Mouse (Mus musculus) G1E-ER4 (cell line): Measurements from ENCODE around the gene Gjc1. TPM values are rescaled to one million over a fixed set of nuclear protein-coding genes. Genes with fewer than 3 reads are reported as not detected.

Experiments
- GATA1 ChIP-seq: IDR thresholded peaks from one replicate; pipeline ENCODE4 v1.8.0; 2012; ENCODE audit warnings: low read length, inconsistent platforms
- polyA plus RNA-seq: library from polyadenylated mRNA; stranded (reverse); fragments of >175 nt; gene quantifications from 2 replicates; pipeline ENCODE4 v1.2.3, GENCODE M21; 2012

The Gjc1 gene
- polyA plus RNA-seq, 1 experiment: not detected

GRCm38 (mm10) chr11:102767055-102767670, 52.3 kb downstream of the Gjc1 start:
- TF ChIP-seq GATA1: no peak

DNA sequence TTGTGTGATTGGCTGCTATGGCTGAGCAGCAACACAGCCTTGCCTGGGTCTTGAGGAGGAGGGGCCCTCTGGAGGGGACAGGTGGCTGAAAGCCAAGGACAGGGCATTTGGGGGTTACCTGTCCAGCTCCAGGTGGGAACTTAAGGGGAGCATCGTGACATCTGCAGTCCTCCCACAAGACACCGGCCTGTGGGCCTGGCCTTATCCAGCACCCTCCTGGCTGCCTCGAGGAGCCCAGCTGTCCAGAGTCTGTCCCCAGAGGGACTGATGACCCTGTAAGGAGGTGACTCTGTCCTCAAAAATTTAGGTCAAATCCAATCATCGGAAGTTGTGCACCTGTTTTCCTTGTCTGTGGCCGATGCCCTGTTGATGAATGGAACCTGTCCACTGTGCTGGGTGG, 54.1 kb downstream of the Gjc1 start:
- TF ChIP-seq GATA1: no peak

DNA sequence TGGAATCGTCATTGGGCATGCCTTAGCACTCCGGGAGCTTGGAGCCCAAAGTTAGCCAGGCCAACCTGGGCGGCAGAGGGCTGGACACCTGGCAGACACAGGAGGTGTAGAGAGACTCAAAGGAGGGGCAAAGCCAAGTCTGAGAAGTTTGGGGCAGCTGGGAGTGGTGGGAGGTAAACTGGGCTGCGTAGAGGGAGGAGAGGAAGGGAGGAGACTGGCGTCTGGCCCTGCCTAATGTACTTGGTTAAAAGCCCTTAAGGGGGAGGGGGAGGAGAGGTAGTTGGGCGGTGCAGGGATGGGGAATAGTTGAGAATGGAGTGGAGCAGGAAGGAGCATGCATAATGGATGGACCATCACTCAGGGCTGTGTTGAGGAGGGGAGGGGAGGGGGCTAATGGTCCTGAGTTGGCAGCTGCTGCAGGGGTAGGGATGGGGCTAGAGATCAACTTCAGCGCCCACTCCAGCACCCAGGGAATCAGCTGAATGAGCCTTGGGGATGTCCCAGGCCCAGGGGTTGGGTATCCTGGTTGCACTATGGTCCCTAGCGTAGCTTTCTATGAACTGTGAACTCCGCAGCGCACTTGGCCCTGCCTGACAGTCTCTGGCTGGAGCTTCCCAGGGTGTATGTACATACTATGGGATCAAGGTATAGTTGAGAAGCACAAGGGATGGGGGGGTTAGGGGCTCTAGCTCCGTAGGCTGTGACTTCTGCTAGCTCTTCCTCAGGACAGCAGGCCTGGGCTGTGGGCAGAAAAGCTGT, 56.3 kb downstream of the Gjc1 start:
- no peak for TF ChIP-seq GATA1

GRCm38 (mm10) chr11:102762248-102762647, 57.3 kb downstream of the Gjc1 start:
- no peak for TF ChIP-seq GATA1

DNA sequence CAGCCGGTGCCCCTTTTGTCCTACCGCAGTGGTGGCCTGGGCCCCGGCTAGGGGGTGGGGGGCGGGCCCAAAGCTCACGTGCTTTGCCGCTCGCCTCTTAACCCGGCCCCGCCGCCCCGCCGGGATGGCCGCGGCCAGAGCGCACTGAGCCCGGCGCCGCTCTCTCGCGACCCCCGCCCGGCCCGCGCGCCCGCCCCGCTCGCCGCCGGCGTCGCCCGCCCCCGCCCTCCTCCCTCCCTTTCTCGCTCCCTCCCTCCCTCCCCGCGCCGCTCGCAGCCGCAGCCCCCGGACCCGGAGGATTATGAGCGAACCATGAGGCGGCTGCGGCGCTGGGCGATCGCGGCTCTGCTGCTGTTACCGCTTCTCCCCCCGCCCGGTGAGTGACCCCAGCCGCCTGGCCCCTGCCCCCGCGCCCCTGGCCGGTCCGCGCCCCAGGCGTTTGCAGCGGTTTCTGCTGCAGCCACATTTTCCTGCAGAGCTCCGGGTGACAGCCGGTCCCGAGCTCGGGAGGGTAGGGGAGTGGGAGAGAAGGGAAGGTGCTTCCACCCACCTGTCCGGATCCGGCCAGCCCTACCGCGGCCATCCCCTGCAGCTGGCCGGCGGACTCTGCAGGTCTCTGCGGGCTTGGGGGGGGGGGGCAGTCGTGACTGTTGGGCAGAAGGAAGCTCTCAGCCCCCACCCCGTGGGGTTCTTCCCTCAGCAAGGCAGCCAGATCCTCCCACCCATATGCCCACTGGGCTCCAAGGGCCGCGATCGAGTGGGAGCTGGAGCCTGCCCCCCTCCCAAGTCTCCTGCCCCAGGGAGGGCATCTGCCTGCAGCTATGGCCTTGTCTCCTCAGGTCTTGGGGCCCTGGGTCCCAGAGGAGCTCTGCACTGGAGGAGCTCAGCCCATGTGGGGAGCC, 57.9 kb downstream of the Gjc1 start, which contains the start of gene Adam11:
TSS of gene Adam11 (plus strand) at position 131 of the 902 bp plus-strand sequence.
- TF ChIP-seq GATA1: no peak

DNA sequence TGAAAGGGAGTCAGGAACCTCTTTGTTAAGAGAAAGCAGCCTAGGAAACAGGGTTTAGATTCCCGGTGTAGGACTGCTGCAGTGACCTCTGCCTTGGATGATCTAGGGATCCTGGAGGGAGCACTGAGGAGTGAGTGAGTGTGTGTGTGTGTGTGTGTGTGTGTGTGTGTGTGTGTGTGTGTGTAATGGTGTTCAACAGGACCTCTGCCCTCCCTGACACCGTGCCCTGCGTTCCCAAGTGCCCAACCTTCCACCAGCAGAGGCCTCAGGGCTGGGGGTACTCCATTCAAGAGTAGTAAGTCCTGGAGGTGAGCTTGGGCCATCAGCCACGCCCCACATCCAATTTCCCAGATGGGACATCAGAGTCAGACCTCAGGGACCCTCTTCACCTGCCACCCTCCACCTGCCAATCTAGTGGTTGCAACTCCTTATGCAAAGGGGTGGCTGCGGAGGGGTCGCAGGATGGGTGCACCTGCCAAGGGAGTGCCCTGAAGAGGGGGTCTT, 58.6 kb downstream of the Gjc1 start:
- TF ChIP-seq GATA1: no peak

DNA sequence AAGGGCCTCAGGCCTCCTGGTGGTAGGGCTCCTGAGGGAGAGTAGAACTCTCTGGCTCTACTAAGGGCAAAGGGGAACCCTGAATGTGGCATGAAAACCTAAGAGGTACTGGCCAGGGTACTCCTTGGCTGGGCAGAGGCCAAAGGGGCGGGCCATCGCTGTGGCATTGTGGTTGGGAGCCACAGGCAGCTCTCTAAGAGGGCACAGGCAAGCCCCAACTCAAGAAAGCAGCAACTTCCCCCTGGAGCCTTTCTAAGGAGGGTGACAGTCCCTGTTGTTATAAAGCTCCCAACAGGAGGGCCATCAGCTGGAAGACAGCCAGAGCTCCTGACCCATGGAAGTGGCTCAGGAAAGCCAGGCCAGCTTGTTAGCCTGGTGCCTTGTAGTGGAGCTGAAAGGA, 60.5 kb downstream of the Gjc1 start:
- TF ChIP-seq GATA1: no peak

DNA sequence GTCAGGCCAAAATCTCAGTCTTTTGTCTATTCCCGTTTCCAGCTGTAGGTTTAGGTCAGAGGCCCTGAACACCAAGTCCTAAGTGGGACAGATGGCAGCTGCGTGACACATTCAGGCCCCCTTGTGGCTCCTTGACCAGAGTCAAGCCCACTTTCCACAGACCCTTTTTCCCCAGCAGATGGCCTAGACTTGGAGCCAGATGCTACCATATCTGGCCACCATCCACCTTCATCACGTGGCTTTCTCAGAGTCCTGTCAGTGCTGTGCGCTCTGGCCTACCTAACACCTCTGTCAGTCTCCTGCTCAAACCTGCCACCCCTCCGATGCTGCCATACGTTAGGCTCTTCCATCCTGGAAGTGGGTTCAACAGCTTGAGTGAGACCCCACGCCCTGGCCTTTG, 64.1 kb downstream of the Gjc1 start:
- TF ChIP-seq GATA1: no peak

DNA sequence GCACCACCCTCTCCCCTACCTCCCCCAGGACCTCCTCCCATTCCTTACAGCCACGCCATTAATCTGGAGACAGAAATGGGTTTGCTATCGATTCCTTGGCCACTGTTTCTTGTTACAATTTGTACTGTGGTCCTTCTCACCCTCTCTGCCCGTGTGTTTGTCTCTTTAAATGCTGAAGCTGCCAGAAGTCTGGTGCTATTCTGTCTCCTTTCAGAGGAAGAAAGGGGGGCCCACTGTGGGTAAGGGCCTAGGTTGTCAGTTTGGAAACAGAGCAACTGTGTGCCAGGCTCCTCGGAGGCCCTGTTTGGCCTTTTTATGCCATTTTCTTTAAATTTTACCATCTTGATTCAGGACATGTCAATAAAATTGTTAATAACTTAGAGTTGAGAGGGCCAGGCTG, 65.1 kb downstream of the Gjc1 start:
- no peak for TF ChIP-seq GATA1

- TF ChIP-seq GATA1: no peak
Measured at GRCm38 (mm10) chr11:102753591-102754324, 65.7 kb downstream of the Gjc1 start.

GRCm38 (mm10) chr11:102752896-102753590, 66.5 kb downstream of the Gjc1 start:
- TF ChIP-seq GATA1: no peak

DNA sequence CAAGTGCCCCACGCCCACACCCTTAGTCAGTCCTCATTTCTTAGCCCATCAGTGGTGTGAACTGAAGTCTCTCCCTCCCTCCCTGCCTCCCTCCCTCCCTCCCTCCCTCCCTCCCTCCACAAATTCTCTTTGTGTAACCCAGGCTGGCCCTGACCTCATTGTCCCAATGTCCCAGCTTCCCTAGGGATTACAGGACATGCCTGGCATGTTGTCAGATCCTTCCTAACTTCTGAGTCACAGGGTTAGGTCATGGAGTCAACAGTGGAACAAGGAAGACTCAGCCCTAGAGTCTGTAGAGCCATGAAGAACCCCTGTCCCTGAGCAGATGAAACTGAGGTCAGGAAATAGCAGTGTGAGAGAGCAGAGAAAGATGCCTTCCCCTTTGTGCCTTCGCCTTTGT, 69.8 kb downstream of the Gjc1 start:
- TF ChIP-seq GATA1: no peak

Other genes with a start within 250 kb of the Gjc1 start
- not detected in 2 replicates for gene Gm11627, start 240.2 kb downstream of the Gjc1 start, polyA plus RNA-seq
- gene Fzd2, start 215.3 kb downstream of the Gjc1 start, polyA plus RNA-seq: not detected in 2 replicates
- not detected in 2 replicates for gene Meioc, start 156.0 kb downstream of the Gjc1 start, polyA plus RNA-seq
- 8.3 and 11.0 TPM in 2 replicates for gene Ccdc43, start 121.9 kb downstream of the Gjc1 start, polyA plus RNA-seq
- gene Adam11, start 58.3 kb downstream of the Gjc1 start, polyA plus RNA-seq: not detected in 2 replicates
- gene Higd1b, start 16.1 kb upstream of the Gjc1 start, polyA plus RNA-seq: not detected in 2 replicates
- 364 and 388 TPM in 2 replicates for gene Eftud2, start 61.3 kb upstream of the Gjc1 start, polyA plus RNA-seq
- 0.13 and 0.24 TPM in 2 replicates for gene Ccdc103, start 61.5 kb upstream of the Gjc1 start, polyA plus RNA-seq
- not detected in 2 replicates for gene Fam187a, start 65.5 kb upstream of the Gjc1 start, polyA plus RNA-seq
- 0.02 TPM in 1 of 2 replicates, not detected in the other for gene Gfap, start 81.2 kb upstream of the Gjc1 start, polyA plus RNA-seq
- 32.8 and 39.4 TPM in 2 replicates for gene Kif18b, start 105.4 kb upstream of the Gjc1 start, polyA plus RNA-seq
- not detected in 2 replicates for gene C1ql1, start 127.0 kb upstream of the Gjc1 start, polyA plus RNA-seq
- 5.0 and 13.0 TPM in 2 replicates for gene Nmt1, start 208.5 kb upstream of the Gjc1 start, polyA plus RNA-seq
- 136 and 225 TPM in 2 replicates for gene Dcakd, start 208.6 kb upstream of the Gjc1 start, polyA plus RNA-seq